Comparison of ENCODE assay signal across 9 mouse cellular contexts in the genomic region with DNA sequence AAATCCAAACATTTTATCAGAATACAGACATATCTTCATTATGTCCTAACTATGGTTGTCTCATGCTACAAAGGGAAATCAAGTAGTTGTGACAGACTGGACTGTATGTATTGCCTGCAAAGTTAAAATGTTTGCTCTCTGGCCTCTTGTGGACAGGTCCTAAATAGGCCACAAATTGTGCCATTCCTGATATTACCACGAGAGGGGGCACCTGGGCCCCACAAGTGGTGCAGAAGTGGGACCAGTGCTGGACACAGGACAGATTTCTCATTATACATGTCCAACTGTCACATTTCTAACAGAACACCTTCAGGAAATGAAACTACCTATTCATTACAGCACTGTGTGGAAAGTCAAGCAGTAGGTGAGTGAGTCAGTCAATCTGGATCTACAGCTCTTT. TPM values are rescaled to one million over a fixed set of nuclear protein-coding genes. Genes with fewer than 3 reads are reported as not detected.
DNase-seq lines count a peak whose midpoint lies in the region; ATAC-seq and TF ChIP-seq lines count a peak whose summit lies in the region.
"Had no signal": no experiment of that assay in that cellular context is flagged by ENCODE, and none has a peak within 500 bp of the region (broad histone marks: within the 10 kb centered on the region; RNA-seq: fewer than 3 reads in every experiment).

No protein-coding gene starts in this region.

- TF ChIP-seq CTCF in MEL (IDR thresholded peaks at IDR 0.05 in 2 of 3, conservative IDR thresholded peaks at IDR 0.05 in 1 of 3; ENCODE audit: control insufficient read depth in 1 of 3, insufficient read depth in 1 of 3, low read depth in 2 of 3, low read length in 3 of 3, poor library complexity in 1 of 3, severe bottlenecking in 1 of 3), result peak; percentile 65 to 80 (median 68)

- H3K9ac ChIP-seq in MEL (ENCODE audit: control insufficient read depth, low read depth, low read length, poor library complexity, severe bottlenecking), result no peak overlapping the region
- no peak overlapping the region for H3K9ac ChIP-seq in liver, embryonic 12.5 days
- H3K9ac ChIP-seq: lung, embryonic 15.5 days had no signal

- no peak overlapping the region for H3K27ac ChIP-seq in MEL (ENCODE audit: control insufficient read depth, low read depth, low read length)
- no peak overlapping the region for H3K27ac ChIP-seq in liver, embryonic 12.5 days
- H3K27ac ChIP-seq: lung, embryonic 15.5 days had no signal

- no peak for TF ChIP-seq POLR2A in MEL (IDR thresholded peaks at IDR 0.05; ENCODE audit: control insufficient read depth in 1 of 2, insufficient read depth in 1 of 2, low read depth in 1 of 2, low read length in 2 of 2, poor library complexity in 1 of 2)

- H3K79me2 ChIP-seq in MEL (ENCODE audit: control insufficient read depth, insufficient read depth, low read length, poor library complexity), result peaks cover 21% of the 10 kb centered on the region

- H3K4me2 ChIP-seq in liver, embryonic 12.5 days, result no peak overlapping the region
- H3K4me2 ChIP-seq: lung, embryonic 15.5 days had no signal

- peak; percentile 38 for TF ChIP-seq RAD21 in MEL (IDR thresholded peaks at IDR 0.05; ENCODE audit: low read depth, low read length)

- DNase-seq in layer of hippocampus, postnatal 10 days (ENCODE audit: low spot score in 2 of 2), result peak; percentile 56 to 58
- DNase-seq in layer of hippocampus, adult 9-10 months (ENCODE audit: low spot score), result no peak
- peak; percentile 73 for DNase-seq in MEL (ENCODE audit: low read depth, low spot score)
- peak; percentile 73 to 74 for DNase-seq in cerebellum, adult 18-20 months
- peak; percentile 29 for DNase-seq in gastrocnemius, postnatal 25 days
- DNase-seq in skeletal muscle tissue, adult 2 months (ENCODE audit: low read depth, low spot score), result peak; percentile 25
- DNase-seq in frontal cortex, postnatal 25 days (ENCODE audit: low spot score in 2 of 2), result no peak

- no peaks in the 10 kb centered on the region for H3K27me3 ChIP-seq in MEL (ENCODE audit: control insufficient read depth in 1 of 2, insufficient read depth in 2 of 2, low read length in 2 of 2)
- no peaks in the 10 kb centered on the region for H3K27me3 ChIP-seq in liver, embryonic 12.5 days (replicated peaks)
- H3K27me3 ChIP-seq: lung, embryonic 15.5 days had no signal

- H3K9me3 ChIP-seq in MEL (replicated peaks; ENCODE audit: insufficient read depth, low read length), result no peaks in the 10 kb centered on the region
- H3K9me3 ChIP-seq in liver, embryonic 12.5 days (replicated peaks), result no peaks in the 10 kb centered on the region
- H3K9me3 ChIP-seq: lung, embryonic 15.5 days had no signal

- H3K4me3 ChIP-seq in MEL (ENCODE audit: control insufficient read depth in 1 of 2, insufficient read depth in 1 of 2, low read depth in 2 of 2, low read length in 2 of 2), result no peak overlapping the region
- no peak overlapping the region for H3K4me3 ChIP-seq in liver, embryonic 12.5 days
- H3K4me3 ChIP-seq: lung, embryonic 15.5 days had no signal

- ATAC-seq in liver, embryonic 12.5 days, result peak; percentile 47; the same call in 1 of the 2 replicates

- peaks cover 6 to 12% of the 10 kb centered on the region in 2 experiments for H3K36me3 ChIP-seq in MEL (ENCODE audit: control insufficient read depth in 1 of 2, insufficient read depth in 2 of 2, low read length in 2 of 2)
- peaks cover 62% of the 10 kb centered on the region for H3K36me3 ChIP-seq in liver, embryonic 12.5 days

- WGBS in liver, embryonic 12.5 days (ENCODE audit: insufficient replicate concordance), result 16% methylated on average over 1 of the region's 1 CpGs

- no peak for TF ChIP-seq EP300 in MEL (IDR thresholded peaks at IDR 0.05; ENCODE audit: low read depth in 1 of 2, low read length in 2 of 2)

- peaks cover 3 to 8% of the 10 kb centered on the region in 2 experiments; a peak in 3 of 4 replicates for H3K4me1 ChIP-seq in MEL (ENCODE audit: control insufficient read depth in 1 of 2, insufficient read depth in 2 of 2, low read length in 2 of 2)
- peaks cover 23% of the 10 kb centered on the region for H3K4me1 ChIP-seq in liver, embryonic 12.5 days

TF ChIP-seq in MEL, 35 proteins besides CTCF, POLR2A, EP300 and RAD21:
- no peak for TF ChIP-seq ETS1 (IDR thresholded peaks at IDR 0.05; ENCODE audit: low read depth, low read length)
- TF ChIP-seq SMC3 (IDR thresholded peaks at IDR 0.05; ENCODE audit: low read depth, low read length), result peak; percentile 70
- no peak for TF ChIP-seq KAT2A (conservative IDR thresholded peaks at IDR 0.05; ENCODE audit: low read depth, low read length)
- TF ChIP-seq MAZ (IDR thresholded peaks at IDR 0.05; ENCODE audit: low read depth, low read length), result no peak

RNA-seq across cellular contexts. Expression of a gene that starts 5.1 kb away (rescaled TPM):
- total RNA-seq in layer of hippocampus, postnatal 10 days (2021), result 1 to 10 TPM; 8.6 to 9.1 TPM
- 13.6 and 16.6 TPM in 2 replicates for total RNA-seq in MEL (2012; rRNA removed)
- polyA plus RNA-seq in MEL (2012; ENCODE audit: insufficient read depth in 1 of 2, insufficient read length in 2 of 2, low read depth in 1 of 2, low replicate concordance in 2 of 2, missing spikeins in 1 of 2), result 1 to 10 TPM in 1 of 2 experiments, not detected in 1; 9.9 TPM
- total RNA-seq in gastrocnemius, postnatal 25 days (2021), result 1 to 10 TPM; 4.6 to 5.3 TPM
- polyA plus RNA-seq in liver, embryonic 12.5 days (2016; fragmentation: Nextera tagmentation; extraction: Ambion mirVana), result 19.7 TPM in 2 replicates

RNA-seq across cellular contexts. Expression of a gene that starts 8.6 kb away (rescaled TPM):
- 1 to 10 TPM; 1.9 to 2.0 TPM for total RNA-seq in layer of hippocampus, postnatal 10 days (2021)
- total RNA-seq in MEL (2012; rRNA removed), result 3.7 and 5.7 TPM in 2 replicates
- polyA plus RNA-seq in MEL (2012; ENCODE audit: insufficient read depth in 1 of 2, insufficient read length in 2 of 2, low read depth in 1 of 2, low replicate concordance in 2 of 2, missing spikeins in 1 of 2), result 1 to 10 TPM in 1 of 2 experiments, not detected in 1; 2.9 TPM
- under 1 TPM in 1 of 2 experiments, not detected in 1; 0.59 TPM for total RNA-seq in gastrocnemius, postnatal 25 days (2021)
- 0.37 and 0.93 TPM in 2 replicates for polyA plus RNA-seq in liver, embryonic 12.5 days (2016; fragmentation: Nextera tagmentation; extraction: Ambion mirVana)

RNA-seq across cellular contexts. Expression of a gene that starts 43.3 kb away (rescaled TPM):
- 10 to 100 TPM; 76.4 to 78.5 TPM for total RNA-seq in layer of hippocampus, postnatal 10 days (2021)
- total RNA-seq in MEL (2012; rRNA removed), result 19.9 and 22.2 TPM in 2 replicates
- polyA plus RNA-seq in MEL (2012; ENCODE audit: insufficient read depth in 1 of 2, insufficient read length in 2 of 2, low read depth in 1 of 2, low replicate concordance in 2 of 2, missing spikeins in 1 of 2), result 10 to 100 TPM in 1 of 2 experiments, not detected in 1; 34.1 TPM
- total RNA-seq in gastrocnemius, postnatal 25 days (2021), result 1 to 10 TPM; 8.1 to 8.5 TPM
- 21.7 and 21.8 TPM in 2 replicates for polyA plus RNA-seq in liver, embryonic 12.5 days (2016; fragmentation: Nextera tagmentation; extraction: Ambion mirVana)

Comparison
In these comparisons a context has a peak if more than half of its experiments do, and no peak if none do; other contexts are left out.
1. DNase-seq: peak in layer of hippocampus, postnatal 10 days (2 of 2), MEL (single experiment), cerebellum, adult 18-20 months (2 of 2), gastrocnemius, postnatal 25 days (single experiment) and skeletal muscle tissue, adult 2 months (single experiment); none in layer of hippocampus, adult 9-10 months (single experiment) and frontal cortex, postnatal 25 days (0 of 2).